Mouse (Mus musculus): ENCODE measurements around the gene Ergic1. TPM values are rescaled to one million over a fixed set of nuclear protein-coding genes. Genes with fewer than 3 reads are reported as not detected.

Gene Ergic1
- polyA plus RNA-seq, 1 experiment from 2014 or later, result 97.0 TPM

GRCm38 (mm10) chr17:26551104-26551503, 10.2 kb upstream of the Ergic1 start:
- no peak overlapping the region for H3K4me2 ChIP-seq (ENCODE audit: low read length)
- no peak overlapping the region for H3K27ac ChIP-seq (ENCODE audit: low read depth, low read length)
- H3K36me3 ChIP-seq (ENCODE audit: control insufficient read depth, insufficient read depth, low read length), result no peaks in the 10 kb centered on the region
- WGBS, result 86% methylated on average over 6 of the region's 6 CpGs
- H3K9ac ChIP-seq (ENCODE audit: low read depth, low read length), result no peak overlapping the region
- H3K9me3 ChIP-seq (ENCODE audit: control insufficient read depth, low read length), result no peaks in the 10 kb centered on the region
- H3K4me3 ChIP-seq (ENCODE audit: low read length), result no peak overlapping the region
- no peaks in the 10 kb centered on the region; the same call in 1 of the 2 replicates for H3K4me1 ChIP-seq (ENCODE audit: control insufficient read depth, insufficient read depth, low read depth, low read length)
- ATAC-seq, result no peak
- no peaks in the 10 kb centered on the region; the same call in 1 of the 2 replicates for H3K27me3 ChIP-seq (replicated peaks; ENCODE audit: control insufficient read depth, insufficient read depth, low read length)

- 75% methylated on average over 3 of the region's 3 CpGs for WGBS
These were observed 8.3 kb upstream of the Ergic1 start for GRCm38 (mm10) chr17:26553033-26553432.

GRCm38 (mm10) chr17:26560526-26561289, 581 bp upstream of the Ergic1 start:
- WGBS, result 38% methylated on average over 9 of the region's 9 CpGs
- peaks cover 23% of the 10 kb centered on the region for H3K4me1 ChIP-seq (ENCODE audit: control insufficient read depth, insufficient read depth, low read depth, low read length)
- peak; percentile 62 for ATAC-seq
- H3K4me3 ChIP-seq (ENCODE audit: low read length), result peak overlapping the region; percentile 85
- H3K9me3 ChIP-seq (ENCODE audit: control insufficient read depth, low read length), result no peaks in the 10 kb centered on the region
- H3K27me3 ChIP-seq (replicated peaks; ENCODE audit: control insufficient read depth, insufficient read depth, low read length), result no peaks in the 10 kb centered on the region
- peak overlapping the region; percentile 62 for H3K4me2 ChIP-seq (ENCODE audit: low read length)
- H3K36me3 ChIP-seq (ENCODE audit: control insufficient read depth, insufficient read depth, low read length), result 0 out of 2 replicates have a peak, but pooled peaks cover 4% of the 10 kb centered on the region
- peak overlapping the region; percentile 87 for H3K9ac ChIP-seq (ENCODE audit: low read depth, low read length)
- H3K27ac ChIP-seq (ENCODE audit: low read depth, low read length), result peak overlapping the region; percentile 84

More at GRCm38 (mm10) chr17:26553033-26553432, 8.3 kb upstream of the Ergic1 start:
- Histone ChIP-seq H3K27ac (ENCODE audit: low read depth, low read length) (no peak overlapping the region), H3K36me3 (ENCODE audit: control insufficient read depth, insufficient read depth, low read length) (no peaks in the 10 kb centered on the region), H3K4me1 (ENCODE audit: control insufficient read depth, insufficient read depth, low read depth, low read length) (no peaks in the 10 kb centered on the region; the same call in 1 of the 2 replicates), H3K9me3 (ENCODE audit: control insufficient read depth, low read length) (no peaks in the 10 kb centered on the region), H3K9ac (ENCODE audit: low read depth, low read length) (no peak overlapping the region), H3K4me2 (ENCODE audit: low read length) (no peak overlapping the region), H3K27me3 (replicated peaks; ENCODE audit: control insufficient read depth, insufficient read depth, low read length) (no peaks in the 10 kb centered on the region; the same call in 1 of the 2 replicates), H3K4me3 (ENCODE audit: low read length) (no peak overlapping the region)
- ATAC-seq, result no peak

- 0 out of 2 replicates have a peak, but pooled peaks cover 4% of the 10 kb centered on the region for H3K36me3 ChIP-seq (ENCODE audit: control insufficient read depth, insufficient read depth, low read length)
- H3K27me3 ChIP-seq (replicated peaks; ENCODE audit: control insufficient read depth, insufficient read depth, low read length), result no peaks in the 10 kb centered on the region
- H3K9ac ChIP-seq (ENCODE audit: low read depth, low read length), result peak within 1 kb of the TSS; percentile 87
- peak; percentile 85 for ATAC-seq
- H3K4me3 ChIP-seq (ENCODE audit: low read length), result peak within 1 kb of the TSS; percentile 85
- no peaks in the 10 kb centered on the region for H3K9me3 ChIP-seq (ENCODE audit: control insufficient read depth, low read length)
- peak within 1 kb of the TSS; percentile 84 for H3K27ac ChIP-seq (ENCODE audit: low read depth, low read length)
- H3K4me1 ChIP-seq (ENCODE audit: control insufficient read depth, insufficient read depth, low read depth, low read length), result peaks cover 23% of the 10 kb centered on the region
- under 1% methylated on average over 24 of the region's 25 CpGs for WGBS
- peak within 1 kb of the TSS; percentile 62 for H3K4me2 ChIP-seq (ENCODE audit: low read length)
These were observed 427 bp downstream of the Ergic1 start, which contains the start of gene Dusp1 for GRCm38 (mm10) chr17:26561651-26562181. Gene Dusp1, minus strand, starts transcription at chr17:26562128.

GRCm38 (mm10) chr17:26562292-26562691, 1.0 kb downstream of the Ergic1 start:
- peak overlapping the region; percentile 85 for H3K4me3 ChIP-seq (ENCODE audit: low read length)
- no peaks in the 10 kb centered on the region for H3K9me3 ChIP-seq (ENCODE audit: control insufficient read depth, low read length)
- no peak for ATAC-seq
- no peaks in the 10 kb centered on the region for H3K27me3 ChIP-seq (replicated peaks; ENCODE audit: control insufficient read depth, insufficient read depth, low read length)
- WGBS, result 81% methylated on average over 4 of the region's 4 CpGs
- 0 out of 2 replicates have a peak, but pooled peaks cover 4% of the 10 kb centered on the region for H3K36me3 ChIP-seq (ENCODE audit: control insufficient read depth, insufficient read depth, low read length)
- peaks cover 23% of the 10 kb centered on the region for H3K4me1 ChIP-seq (ENCODE audit: control insufficient read depth, insufficient read depth, low read depth, low read length)
- H3K9ac ChIP-seq (ENCODE audit: low read depth, low read length), result peak overlapping the region; percentile 87
- peak overlapping the region; percentile 84 for H3K27ac ChIP-seq (ENCODE audit: low read depth, low read length)
- peak overlapping the region; percentile 62 for H3K4me2 ChIP-seq (ENCODE audit: low read length)

GRCm38 (mm10) chr17:26563476-26563875, 2.2 kb downstream of the Ergic1 start:
- H3K4me3 ChIP-seq (ENCODE audit: low read length), result no peak overlapping the region
- H3K4me1 ChIP-seq (ENCODE audit: control insufficient read depth, insufficient read depth, low read depth, low read length), result peaks cover 23% of the 10 kb centered on the region
- peaks cover 3% of the 10 kb centered on the region for H3K9me3 ChIP-seq (ENCODE audit: control insufficient read depth, low read length)
- no peak overlapping the region for H3K9ac ChIP-seq (ENCODE audit: low read depth, low read length)
- no peak overlapping the region for H3K27ac ChIP-seq (ENCODE audit: low read depth, low read length)
- H3K36me3 ChIP-seq (ENCODE audit: control insufficient read depth, insufficient read depth, low read length), result peaks cover 13% of the 10 kb centered on the region
- ATAC-seq, result no peak
- no peaks in the 10 kb centered on the region for H3K27me3 ChIP-seq (replicated peaks; ENCODE audit: control insufficient read depth, insufficient read depth, low read length)
- WGBS, result 81% methylated on average over 6 of the region's 6 CpGs
- no peak overlapping the region for H3K4me2 ChIP-seq (ENCODE audit: low read length)

- WGBS, result 64% methylated on average over 9 of the region's 9 CpGs
These were observed 3.1 kb downstream of the Ergic1 start for GRCm38 (mm10) chr17:26564439-26564838.

GRCm38 (mm10) chr17:26567142-26567817, 6.0 kb downstream of the Ergic1 start:
- H3K4me1 ChIP-seq (ENCODE audit: control insufficient read depth, insufficient read depth, low read depth, low read length), result peaks cover 14% of the 10 kb centered on the region

More at GRCm38 (mm10) chr17:26564439-26564838, 3.1 kb downstream of the Ergic1 start:
- Histone ChIP-seq H3K4me2 (ENCODE audit: low read length) (no peak overlapping the region), H3K36me3 (ENCODE audit: control insufficient read depth, insufficient read depth, low read length) (peaks cover 15% of the 10 kb centered on the region), H3K4me3 (ENCODE audit: low read length) (no peak overlapping the region), H3K4me1 (ENCODE audit: control insufficient read depth, insufficient read depth, low read depth, low read length) (peaks cover 23% of the 10 kb centered on the region), H3K27me3 (replicated peaks; ENCODE audit: control insufficient read depth, insufficient read depth, low read length) (no peaks in the 10 kb centered on the region), H3K9ac (ENCODE audit: low read depth, low read length) (no peak overlapping the region), H3K27ac (ENCODE audit: low read depth, low read length) (no peak overlapping the region), H3K9me3 (ENCODE audit: control insufficient read depth, low read length) (peaks cover 3% of the 10 kb centered on the region)
- no peak for ATAC-seq

GRCm38 (mm10) chr17:26567818-26568173, 6.5 kb downstream of the Ergic1 start:
- Histone ChIP-seq H3K4me3 (ENCODE audit: low read length) (no peak overlapping the region), H3K9ac (ENCODE audit: low read depth, low read length) (no peak overlapping the region), H3K27ac (ENCODE audit: low read depth, low read length) (no peak overlapping the region), H3K36me3 (ENCODE audit: control insufficient read depth, insufficient read depth, low read length) (peaks cover 18% of the 10 kb centered on the region), H3K9me3 (ENCODE audit: control insufficient read depth, low read length) (peaks cover 3% of the 10 kb centered on the region), H3K4me2 (ENCODE audit: low read length) (no peak overlapping the region), H3K27me3 (replicated peaks; ENCODE audit: control insufficient read depth, insufficient read depth, low read length) (no peaks in the 10 kb centered on the region), H3K4me1 (ENCODE audit: control insufficient read depth, insufficient read depth, low read depth, low read length) (peaks cover 9% of the 10 kb centered on the region)
- ATAC-seq, result no peak
- WGBS, result 97% methylated on average over 4 of the region's 4 CpGs

More at GRCm38 (mm10) chr17:26567142-26567817, 6.0 kb downstream of the Ergic1 start:
- Histone ChIP-seq H3K27ac (ENCODE audit: low read depth, low read length) (no peak overlapping the region), H3K4me2 (ENCODE audit: low read length) (no peak overlapping the region), H3K27me3 (replicated peaks; ENCODE audit: control insufficient read depth, insufficient read depth, low read length) (no peaks in the 10 kb centered on the region), H3K9me3 (ENCODE audit: control insufficient read depth, low read length) (peaks cover 3% of the 10 kb centered on the region), H3K36me3 (ENCODE audit: control insufficient read depth, insufficient read depth, low read length) (peaks cover 18% of the 10 kb centered on the region), H3K4me3 (ENCODE audit: low read length) (no peak overlapping the region), H3K9ac (ENCODE audit: low read depth, low read length) (no peak overlapping the region)
- ATAC-seq, result no peak
- 83% methylated on average over 8 of the region's 8 CpGs for WGBS

Measured in hindbrain, embryonic 16.5 days (tissue).